Mouse (Mus musculus) liver, embryonic 12.5 days (tissue): Measurements from ENCODE around the gene Ecm2. TPM values are rescaled to one million over a fixed set of nuclear protein-coding genes. Genes with fewer than 3 reads are reported as not detected.

Experiments used
- ATAC-seq: fragments of 200-750 bp; cut with Nextera tagmentation; 2 replicates; pipeline ENCODE4 v1.8.0; 2017; ENCODE audit warnings: moderate number of reproducible peaks, mild to moderate bottlenecking, moderate library complexity
- H3K27ac ChIP-seq: fragments of 300-500 bp; sonication (generic); 2 replicates; pipeline ENCODE4 v1.5.1; 2016; ENCODE audit warnings: mild to moderate bottlenecking
- H3K27me3 ChIP-seq: fragments of 300-500 bp; sonication (generic); replicated peaks from 2 replicates; pipeline ENCODE4 v1.6.1; 2016; ENCODE audit warnings: mild to moderate bottlenecking, moderate library complexity
- H3K36me3 ChIP-seq: fragments of 300-500 bp; sonication (generic); 2 replicates; pipeline ENCODE4 v1.6.1; 2016; ENCODE audit warnings: mild to moderate bottlenecking, moderate library complexity
- H3K4me1 ChIP-seq: fragments of 300-500 bp; sonication (generic); 2 replicates; pipeline ENCODE4 v1.6.1; 2016
- H3K4me2 ChIP-seq: fragments of 300-500 bp; sonication (generic); 2 replicates; pipeline ENCODE4 v1.6.1; 2016; ENCODE audit warnings: mild to moderate bottlenecking, moderate library complexity
- H3K4me3 ChIP-seq: fragments of 300-500 bp; sonication (generic); 2 replicates; pipeline ENCODE4 v1.5.1; 2016; ENCODE audit warnings: mild to moderate bottlenecking, moderate library complexity
- H3K9ac ChIP-seq: fragments of 300-500 bp; sonication (generic); 2 replicates; pipeline ENCODE4 v1.6.1; 2016; ENCODE audit warnings: mild to moderate bottlenecking, moderate library complexity
- H3K9me3 ChIP-seq: fragments of 300-500 bp; sonication (generic); replicated peaks from 2 replicates; pipeline ENCODE4 v1.6.1; 2016; ENCODE audit warnings: mild to moderate bottlenecking, moderate library complexity
- WGBS: fragments of 180-500 bp; shearing (Covaris S2); methylation state at CpG from one replicate; pipeline ENCODE4 v1.1.7; 2016; ENCODE audit not compliant: insufficient replicate concordance; 5-methylcytosine and 5-hydroxymethylcytosine counted together
- polyA plus RNA-seq: library from polyadenylated mRNA; unstranded; fragments of >200 nt; fragmentation: Nextera tagmentation; extraction: Ambion mirVana; gene quantifications from 2 replicates; pipeline ENCODE4 v1.2.1, GENCODE M21; 2016

Ecm2 gene
- 0.28 and 0.33 TPM in 2 replicates for polyA plus RNA-seq

DNA sequence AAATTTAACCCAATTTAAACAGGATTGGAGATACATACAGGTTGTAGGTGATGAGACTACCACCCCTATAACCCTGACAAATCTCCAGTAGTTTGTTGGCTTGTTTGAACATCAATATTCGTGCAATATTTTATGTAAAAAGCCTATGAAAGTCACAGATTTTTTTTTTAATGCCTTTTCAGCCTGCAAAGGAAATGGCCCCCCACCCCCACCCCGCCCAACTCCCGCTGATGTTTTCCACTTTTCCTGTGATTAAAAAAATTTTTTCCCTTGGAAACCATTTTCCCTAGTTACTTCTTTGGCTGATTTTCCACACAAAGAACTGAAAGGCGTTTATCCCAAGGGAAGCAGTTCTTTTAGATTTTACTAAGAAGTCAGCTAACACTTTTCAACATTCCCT lies at the start of gene Ecm2:
Ecm2 (plus strand) TSS at position 301 of the 400 bp plus-strand sequence.
- WGBS = 61% methylated on average over 4 of the region's 4 CpGs
- Histone ChIP-seq H3K9me3 (no peaks in the 10 kb centered on the region), H3K27ac (no peak within 1 kb of the TSS), H3K9ac (no peak within 1 kb of the TSS), H3K36me3 (no peaks in the 10 kb centered on the region), H3K4me3 (no peak within 1 kb of the TSS), H3K27me3 (no peaks in the 10 kb centered on the region), H3K4me2 (no peak within 1 kb of the TSS), H3K4me1 (no peaks in the 10 kb centered on the region)
- no peak for ATAC-seq

GRCm38 (mm10) chr13:49460276-49460675 lies 44.3 kb upstream of the Ecm2 start:
- H3K4me2 ChIP-seq = no peak overlapping the region
- H3K4me3 ChIP-seq = no peak overlapping the region
- ATAC-seq = no peak
- 72% methylated on average over 4 of the region's 4 CpGs for WGBS
- H3K9me3 ChIP-seq = no peaks in the 10 kb centered on the region
- peaks cover 2% of the 10 kb centered on the region; the same call in 1 of the 2 replicates for H3K4me1 ChIP-seq
- peaks cover 84% of the 10 kb centered on the region for H3K36me3 ChIP-seq
- no peak overlapping the region for H3K9ac ChIP-seq
- no peaks in the 10 kb centered on the region for H3K27me3 ChIP-seq
- H3K27ac ChIP-seq = no peak overlapping the region

DNA sequence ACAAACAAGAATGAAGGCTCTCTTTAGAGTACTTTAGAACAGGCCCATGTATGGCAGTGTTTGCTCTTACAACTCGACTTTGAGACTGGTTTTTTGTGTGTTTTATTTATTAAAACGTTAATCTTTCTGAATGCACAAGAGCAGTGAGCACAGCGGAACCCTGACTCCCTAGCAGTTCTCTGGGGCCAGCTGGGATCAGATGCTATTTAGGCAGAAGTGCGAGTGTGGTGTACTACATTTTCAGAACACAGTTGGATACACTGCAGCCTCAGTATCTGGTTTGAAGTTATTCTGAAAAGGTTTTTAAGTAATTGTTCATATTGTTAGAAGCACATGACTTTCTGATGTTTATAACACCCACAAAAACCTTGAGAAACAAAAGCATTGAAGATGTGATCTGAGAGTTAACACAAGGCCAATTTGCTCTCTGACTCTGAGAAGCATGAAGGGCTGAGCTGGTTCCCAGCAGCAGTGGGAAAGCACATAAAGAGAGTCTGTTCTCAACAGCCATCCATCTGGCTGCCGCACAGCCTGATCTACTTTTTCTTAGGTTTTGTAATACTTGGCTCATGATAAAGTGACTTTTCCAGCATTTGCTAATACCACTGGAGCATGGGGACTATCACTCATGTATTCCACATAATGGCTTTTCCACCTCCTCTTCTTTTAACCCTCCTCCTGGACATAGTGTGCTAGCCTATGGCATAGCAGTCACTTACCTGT lies 43.8 kb upstream of the Ecm2 start:
- WGBS = 77% methylated on average over 5 of the region's 5 CpGs
- no peaks in the 10 kb centered on the region for H3K27me3 ChIP-seq

GRCm38 (mm10) chr13:49461458-49462132 lies 43.0 kb upstream of the Ecm2 start:
- H3K36me3 ChIP-seq = peaks cover 88% of the 10 kb centered on the region
- no peak overlapping the region for H3K4me3 ChIP-seq
- peaks cover 14% of the 10 kb centered on the region for H3K4me1 ChIP-seq
- no peak overlapping the region for H3K4me2 ChIP-seq
- H3K27ac ChIP-seq = no peak overlapping the region
- 81% methylated on average over 15 of the region's 15 CpGs for WGBS
- H3K9ac ChIP-seq = no peak overlapping the region
- H3K27me3 ChIP-seq = no peaks in the 10 kb centered on the region
- ATAC-seq = no peak
- H3K9me3 ChIP-seq = no peaks in the 10 kb centered on the region

More for the DNA sequence above, 43.8 kb upstream of the Ecm2 start:
- Histone ChIP-seq H3K9me3 (no peaks in the 10 kb centered on the region), H3K4me1 (peaks cover 8% of the 10 kb centered on the region), H3K27ac (no peak overlapping the region), H3K4me3 (no peak overlapping the region), H3K36me3 (peaks cover 84% of the 10 kb centered on the region), H3K4me2 (no peak overlapping the region), H3K9ac (no peak overlapping the region)
- ATAC-seq = no peak

DNA sequence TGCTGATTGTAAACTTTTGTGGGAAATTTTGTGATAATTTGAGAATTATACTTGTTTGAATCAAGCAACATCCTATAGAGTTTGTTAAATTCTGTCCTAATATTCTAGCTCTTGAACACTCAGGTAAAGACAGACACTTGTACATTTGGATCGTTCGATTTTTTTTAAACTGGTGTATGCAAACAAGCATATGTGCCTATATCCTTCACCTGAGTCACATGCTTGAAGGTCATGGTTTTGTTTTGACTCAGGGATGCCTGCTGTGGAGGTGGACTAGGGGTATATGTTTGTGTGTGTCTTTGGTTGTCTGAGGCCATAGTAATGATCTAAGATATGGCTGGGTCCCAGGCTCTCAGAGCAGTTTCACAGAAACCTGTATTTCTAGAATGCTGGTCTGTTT lies 41.7 kb upstream of the Ecm2 start:
- Histone ChIP-seq H3K4me1 (peaks cover 23% of the 10 kb centered on the region), H3K36me3 (peaks cover 77% of the 10 kb centered on the region), H3K9ac (no peak overlapping the region), H3K9me3 (no peaks in the 10 kb centered on the region), H3K4me2 (no peak overlapping the region), H3K27ac (no peak overlapping the region), H3K27me3 (no peaks in the 10 kb centered on the region), H3K4me3 (no peak overlapping the region)
- WGBS = 90% methylated on average over 2 of the region's 2 CpGs
- ATAC-seq = no peak

- Histone ChIP-seq H3K4me1 (peaks cover 23% of the 10 kb centered on the region), H3K4me3 (no peak overlapping the region), H3K27me3 (no peaks in the 10 kb centered on the region), H3K27ac (no peak overlapping the region), H3K36me3 (peaks cover 53% of the 10 kb centered on the region), H3K4me2 (no peak overlapping the region), H3K9me3 (no peaks in the 10 kb centered on the region), H3K9ac (no peak overlapping the region)
- ATAC-seq = peak; percentile 74
- 53% methylated on average over 4 of the region's 4 CpGs for whole genome bisulfite sequencing
Observed at GRCm38 (mm10) chr13:49465875-49466274, 38.7 kb upstream of the Ecm2 start.

DNA sequence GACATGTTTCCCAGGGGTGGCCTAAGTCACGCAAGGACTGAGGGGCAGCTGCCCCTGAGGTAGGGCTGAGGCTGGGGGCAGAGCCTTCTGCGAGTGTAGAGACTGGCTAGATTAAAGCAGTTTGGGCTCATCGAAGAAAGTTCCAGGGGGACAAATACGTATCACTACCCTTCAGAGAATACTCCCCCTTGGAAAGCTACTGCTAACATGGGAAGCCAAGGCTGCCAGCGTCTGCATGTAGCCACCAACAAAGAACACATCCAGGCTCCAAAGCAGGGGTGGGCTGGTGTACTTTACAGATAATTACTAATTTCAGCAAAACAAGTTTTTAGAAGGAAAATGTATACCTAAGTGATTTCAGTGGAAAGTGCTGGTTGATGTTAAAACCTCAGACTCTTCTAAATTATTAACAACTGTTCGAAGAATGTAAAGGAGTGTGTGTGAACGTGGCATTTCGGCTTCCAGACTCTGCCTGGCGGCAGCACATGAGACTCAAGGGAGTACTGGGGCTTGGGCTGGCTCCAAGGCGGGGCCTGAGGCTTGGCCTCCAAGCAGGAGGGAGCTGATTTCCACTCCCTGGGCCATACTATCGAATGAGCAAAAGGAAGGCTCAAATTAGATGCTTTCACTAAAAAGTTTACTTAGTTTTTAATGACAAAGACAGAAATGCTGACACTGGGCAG lies 38.1 kb upstream of the Ecm2 start:
- Histone ChIP-seq H3K4me1 (peaks cover 23% of the 10 kb centered on the region), H3K4me3 (no peak overlapping the region), H3K27me3 (no peaks in the 10 kb centered on the region), H3K36me3 (peaks cover 46% of the 10 kb centered on the region), H3K4me2 (no peak overlapping the region), H3K9me3 (no peaks in the 10 kb centered on the region), H3K9ac (no peak overlapping the region), H3K27ac (no peak overlapping the region)
- WGBS = 80% methylated on average over 11 of the region's 11 CpGs
- no peak for ATAC-seq

DNA sequence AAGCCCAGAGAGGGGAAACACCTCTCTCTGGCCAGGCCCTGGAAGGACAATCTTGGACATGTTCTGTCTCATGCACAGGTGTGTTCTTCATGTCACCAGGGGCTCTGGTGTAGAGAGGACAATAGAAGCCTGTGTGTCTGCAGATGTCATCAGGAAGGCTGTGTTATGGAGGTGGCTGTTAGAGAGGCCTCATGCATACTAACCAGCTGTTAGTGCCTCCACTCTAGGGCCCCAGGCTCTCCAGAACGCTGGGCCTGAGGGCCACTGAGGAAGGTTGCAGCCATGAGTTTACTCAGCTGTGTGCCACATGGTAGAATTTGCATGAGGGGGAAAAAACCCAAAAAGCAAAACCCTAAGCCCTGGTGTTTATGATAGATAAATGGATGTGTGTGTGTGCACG lies 37.0 kb upstream of the Ecm2 start:
- H3K4me1 ChIP-seq = peaks cover 23% of the 10 kb centered on the region
- H3K4me3 ChIP-seq = no peak overlapping the region
- H3K27me3 ChIP-seq = no peaks in the 10 kb centered on the region
- H3K9ac ChIP-seq = no peak overlapping the region
- H3K4me2 ChIP-seq = no peak overlapping the region
- ATAC-seq = no peak
- H3K36me3 ChIP-seq = peaks cover 36% of the 10 kb centered on the region
- 67% methylated on average over 2 of the region's 2 CpGs for WGBS
- no peaks in the 10 kb centered on the region for H3K9me3 ChIP-seq
- H3K27ac ChIP-seq = no peak overlapping the region

- Histone ChIP-seq H3K36me3 (peaks cover 24% of the 10 kb centered on the region), H3K9me3 (no peaks in the 10 kb centered on the region), H3K9ac (no peak overlapping the region), H3K4me2 (no peak overlapping the region), H3K27ac (no peak overlapping the region), H3K4me3 (no peak overlapping the region), H3K4me1 (peaks cover 23% of the 10 kb centered on the region), H3K27me3 (no peaks in the 10 kb centered on the region)
- no peak for ATAC-seq
- 79% methylated on average over 5 of the region's 5 CpGs for WGBS
Observed at GRCm38 (mm10) chr13:49469002-49469401, 35.6 kb upstream of the Ecm2 start.

- WGBS = 65% methylated on average over 4 of the region's 4 CpGs
- ATAC-seq = no peak
Observed at GRCm38 (mm10) chr13:49470319-49470718, 34.3 kb upstream of the Ecm2 start.

DNA sequence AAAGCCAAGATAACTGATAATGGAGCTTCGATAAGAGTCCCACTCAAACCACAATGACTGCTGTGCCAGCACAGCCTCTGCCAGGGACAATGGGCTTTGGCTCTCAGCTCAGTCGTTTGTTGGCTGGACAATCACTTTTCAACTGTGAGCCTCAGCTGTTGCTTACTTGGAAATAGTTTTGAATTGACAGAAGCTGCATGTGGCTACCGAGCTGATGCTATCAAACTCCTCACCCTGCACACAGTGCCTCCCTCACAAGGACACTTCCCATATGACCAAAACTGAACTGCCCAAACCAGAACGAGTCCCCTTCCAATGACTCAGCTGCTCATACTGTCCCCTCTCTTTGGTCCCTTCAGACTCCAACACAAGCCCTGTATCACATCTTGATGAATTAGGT lies 33.8 kb upstream of the Ecm2 start:
- no peak overlapping the region for H3K4me3 ChIP-seq
- WGBS = 41% methylated on average over 4 of the region's 4 CpGs

More at GRCm38 (mm10) chr13:49470319-49470718, 34.3 kb upstream of the Ecm2 start:
- H3K9ac ChIP-seq = no peak overlapping the region
- H3K36me3 ChIP-seq = peaks cover 10% of the 10 kb centered on the region
- no peaks in the 10 kb centered on the region for H3K27me3 ChIP-seq
- no peak overlapping the region for H3K4me3 ChIP-seq
- H3K9me3 ChIP-seq = no peaks in the 10 kb centered on the region
- peaks cover 20% of the 10 kb centered on the region for H3K4me1 ChIP-seq
- H3K4me2 ChIP-seq = no peak overlapping the region
- H3K27ac ChIP-seq = no peak overlapping the region

More for the DNA sequence above, 33.8 kb upstream of the Ecm2 start:
- H3K27me3 ChIP-seq = no peaks in the 10 kb centered on the region
- H3K9me3 ChIP-seq = no peaks in the 10 kb centered on the region
- peaks cover 16% of the 10 kb centered on the region for H3K4me1 ChIP-seq
- no peak overlapping the region for H3K27ac ChIP-seq
- no peak overlapping the region for H3K4me2 ChIP-seq
- no peak for ATAC-seq
- no peak overlapping the region for H3K9ac ChIP-seq
- H3K36me3 ChIP-seq = peaks cover 6% of the 10 kb centered on the region; the same call in 1 of the 2 replicates
